Mouse (Mus musculus) spleen, adult 2 months (tissue): ENCODE measurements around the gene Plcl1. TPM values are rescaled to one million over a fixed set of nuclear protein-coding genes. Genes with fewer than 3 reads are reported as not detected.

Experiments
- DNase-seq, 2 experiments: peaks; one replicate each; pipeline versions ENCODE4 v3.0.0 to v3.0.0-alpha.2; 2012 to 2021; ENCODE audit warnings: low spot score in 2 of 2, low read depth in 1 of 2
- H3K27ac ChIP-seq: fragments of 200-500 bp; 2 replicates; pipeline ENCODE4 v1.5.1; 2012; ENCODE audit warnings: low read length, inconsistent platforms; ENCODE audit not compliant: insufficient read depth
- H3K27me3 ChIP-seq: fragments of 200-500 bp; 2 replicates; pipeline ENCODE4 v1.6.1; 2012; ENCODE audit warnings: mild to moderate bottlenecking, moderate library complexity, low read length, inconsistent platforms; ENCODE audit not compliant: control insufficient read depth, insufficient read depth
- H3K36me3 ChIP-seq: fragments of 200-500 bp; 2 replicates; pipeline ENCODE4 v1.6.1; 2012; ENCODE audit warnings: mild to moderate bottlenecking, low read length, inconsistent platforms; ENCODE audit not compliant: control insufficient read depth, insufficient read depth
- H3K4me1 ChIP-seq: fragments of 200-500 bp; 2 replicates; pipeline ENCODE4 v1.6.1; 2011; ENCODE audit warnings: inconsistent platforms; ENCODE audit not compliant: control insufficient read depth, insufficient read depth, insufficient read length
- H3K4me3 ChIP-seq: fragments of 200-500 bp; 2 replicates; pipeline ENCODE4 v1.5.1; 2011; ENCODE audit warnings: mild to moderate bottlenecking, inconsistent platforms; ENCODE audit not compliant: insufficient read depth, insufficient read length; ENCODE audit errors: extremely low read depth
- CTCF ChIP-seq: fragments of 200-500 bp; IDR thresholded peaks from 2 replicates; pipeline ENCODE4 v1.5.1; 2011; ENCODE audit warnings: mild to moderate bottlenecking, inconsistent platforms; ENCODE audit not compliant: insufficient read depth, insufficient read length, insufficient replicate concordance; ENCODE audit errors: extremely low read depth
- POLR2A ChIP-seq: fragments of 200-500 bp; IDR thresholded peaks from 2 replicates; pipeline ENCODE4 v1.6.1; 2011; ENCODE audit warnings: low read depth, low read length, inconsistent platforms
- WGBS: fragments of 180-500 bp; shearing (Covaris S2); methylation state at CpG from one replicate; pipeline ENCODE4 v1.1.7; 2018; 5-methylcytosine and 5-hydroxymethylcytosine counted together
- polyA plus RNA-seq: library from polyadenylated mRNA; depleted of rRNA; stranded (reverse); fragments of >200 nt; gene quantifications from 2 replicates; pipeline ENCODE4 v1.2.3, GENCODE M21; 2012

Plcl1 gene
- polyA plus RNA-seq, 1 experiment: 0.49 TPM

DNA sequence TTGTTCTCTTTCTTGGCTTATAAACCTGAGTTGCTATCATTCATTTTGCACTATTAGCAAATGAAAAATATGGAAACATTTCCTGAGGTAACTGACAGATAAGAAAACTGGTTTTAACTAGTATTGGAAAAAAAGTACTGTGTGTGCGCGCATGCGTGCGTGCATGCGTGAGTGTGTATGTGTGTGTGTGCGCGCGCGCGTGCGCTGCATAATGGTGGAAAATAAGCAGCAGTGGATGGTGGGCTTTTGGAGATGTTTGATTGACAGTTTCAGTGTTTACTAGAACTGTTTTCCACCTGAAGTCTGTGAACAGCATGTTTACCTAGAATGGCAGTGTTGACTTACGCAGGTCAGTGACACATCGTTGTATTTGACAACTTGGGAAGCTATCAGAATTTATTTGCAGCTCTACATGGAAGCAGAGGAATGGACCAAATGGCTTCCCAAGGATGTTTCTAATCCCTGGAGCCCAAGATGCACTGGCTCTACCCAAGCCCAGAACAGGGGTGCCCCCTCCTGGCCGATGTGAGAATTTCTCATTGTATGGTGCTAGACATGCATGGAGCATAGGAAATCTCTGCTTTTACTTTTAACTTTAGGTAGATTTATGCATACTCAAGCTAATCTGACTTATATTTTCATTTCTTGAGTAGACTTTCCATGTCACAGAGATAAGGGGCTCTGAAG lies 330.5 kb downstream of the Plcl1 start:
- TF ChIP-seq POLR2A: no peak
- peak; percentile 59; the same call in 1 of the 2 replicates for TF ChIP-seq CTCF
- H3K36me3 ChIP-seq: no peaks in the 10 kb centered on the region

DNA sequence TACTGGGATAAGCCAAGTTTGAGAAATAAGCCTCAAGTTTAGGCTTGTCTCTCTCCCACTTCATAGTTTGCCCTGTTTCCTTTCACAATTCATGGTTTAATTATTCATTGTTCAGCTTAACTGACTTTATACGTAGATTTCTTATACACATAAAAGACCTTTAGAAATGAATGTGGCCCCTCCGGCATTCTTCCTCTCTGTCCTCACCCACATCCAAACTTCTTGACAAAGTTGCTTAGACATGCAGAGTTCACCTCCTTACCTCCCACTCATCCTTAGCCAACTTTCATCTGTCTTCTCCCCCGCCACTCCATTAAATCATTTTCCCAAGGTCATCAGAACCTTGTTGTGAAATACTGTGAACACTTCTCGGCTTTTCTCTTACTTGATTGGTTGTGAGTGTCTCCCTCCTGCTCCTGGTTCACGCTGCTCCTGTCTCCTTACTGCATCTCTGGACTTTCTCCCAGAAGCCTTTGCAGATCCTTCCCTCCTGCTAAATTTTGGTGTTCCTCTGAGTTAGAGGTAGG lies 331.1 kb downstream of the Plcl1 start:
- no peak for DNase-seq
- no peak for TF ChIP-seq CTCF
- no peak for TF ChIP-seq POLR2A
- no peaks in the 10 kb centered on the region for H3K27me3 ChIP-seq
- WGBS: 83% methylated on average over 5 of the region's 5 CpGs
- H3K27ac ChIP-seq: no peak overlapping the region
- peaks cover 11% of the 10 kb centered on the region for H3K4me1 ChIP-seq
- no peak overlapping the region for H3K4me3 ChIP-seq
- H3K36me3 ChIP-seq: no peaks in the 10 kb centered on the region

More for the DNA sequence above, 330.5 kb downstream of the Plcl1 start:
- no peak overlapping the region for H3K4me3 ChIP-seq
- peaks cover 11% of the 10 kb centered on the region for H3K4me1 ChIP-seq
- DNase-seq: peak; percentile 1 to 55
- no peaks in the 10 kb centered on the region for H3K27me3 ChIP-seq
- 89% methylated on average over 14 of the region's 14 CpGs for WGBS
- no peak overlapping the region for H3K27ac ChIP-seq

DNA sequence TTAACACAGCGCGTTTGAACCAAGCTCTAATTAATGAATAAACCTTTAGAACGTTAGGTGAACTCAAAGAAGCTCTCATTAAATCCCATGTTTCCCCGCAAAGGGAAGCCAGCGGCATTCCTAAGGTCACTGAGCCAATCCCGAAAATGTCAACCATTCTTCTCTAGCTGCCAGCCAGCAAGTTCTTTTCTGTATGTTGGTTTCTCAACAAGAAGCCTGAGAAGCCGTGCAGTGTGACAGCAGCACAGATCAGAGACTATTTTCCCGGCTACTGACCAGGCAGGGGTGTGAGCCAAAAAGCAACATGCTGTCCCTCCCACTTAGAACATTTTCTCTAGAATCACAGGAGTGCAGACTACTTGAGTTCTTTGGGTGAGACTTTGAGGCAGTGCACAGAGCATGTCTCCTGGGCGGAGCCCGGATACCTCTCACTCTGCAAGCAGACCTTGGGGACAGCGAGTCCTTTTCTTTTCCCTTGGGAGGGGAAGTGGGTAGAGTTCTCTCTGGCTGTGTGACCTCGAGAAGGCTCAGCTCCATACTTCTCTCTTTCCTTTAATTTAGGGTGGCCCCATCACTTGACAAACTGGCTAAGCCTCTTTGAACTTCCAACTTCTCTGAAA lies 333.1 kb downstream of the Plcl1 start:
- DNase-seq: peak; percentile 44 to 60

DNA sequence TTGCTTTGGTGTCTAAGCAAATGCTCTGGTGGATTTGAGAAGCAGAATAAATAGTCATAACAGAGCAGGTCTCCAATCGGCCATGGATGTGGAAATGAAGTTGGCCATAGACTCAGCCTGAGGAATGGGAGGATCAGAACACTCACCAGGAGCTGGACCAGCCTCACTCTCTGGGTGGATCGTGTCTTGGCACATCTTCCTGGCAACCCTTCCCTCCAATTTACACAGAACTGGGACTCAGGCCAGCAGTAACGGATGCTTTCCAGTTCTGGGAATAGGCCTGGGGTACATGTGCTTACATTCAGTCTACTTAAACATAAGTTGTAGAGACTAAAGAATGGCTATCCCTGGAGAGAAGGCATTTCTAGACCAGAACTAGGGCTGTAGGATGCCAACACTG lies 336.2 kb downstream of the Plcl1 start:
- H3K4me1 ChIP-seq: peaks cover 7% of the 10 kb centered on the region
- no peak overlapping the region for H3K4me3 ChIP-seq
- H3K27ac ChIP-seq: no peak overlapping the region
- no peak for DNase-seq
- H3K27me3 ChIP-seq: no peaks in the 10 kb centered on the region
- no peaks in the 10 kb centered on the region for H3K36me3 ChIP-seq
- TF ChIP-seq CTCF: no peak
- TF ChIP-seq POLR2A: no peak
- 84% methylated on average over 3 of the region's 3 CpGs for WGBS

More for the DNA sequence above, 333.1 kb downstream of the Plcl1 start:
- Histone ChIP-seq H3K4me3 (no peak overlapping the region), H3K27me3 (no peaks in the 10 kb centered on the region), H3K36me3 (no peaks in the 10 kb centered on the region), H3K27ac (peak overlapping the region; percentile 13; the same call in 1 of the 2 replicates), H3K4me1 (peaks cover 7% of the 10 kb centered on the region)
- TF ChIP-seq CTCF (no peak), POLR2A (no peak)
- 54% methylated on average over 12 of the region's 12 CpGs for WGBS

DNA sequence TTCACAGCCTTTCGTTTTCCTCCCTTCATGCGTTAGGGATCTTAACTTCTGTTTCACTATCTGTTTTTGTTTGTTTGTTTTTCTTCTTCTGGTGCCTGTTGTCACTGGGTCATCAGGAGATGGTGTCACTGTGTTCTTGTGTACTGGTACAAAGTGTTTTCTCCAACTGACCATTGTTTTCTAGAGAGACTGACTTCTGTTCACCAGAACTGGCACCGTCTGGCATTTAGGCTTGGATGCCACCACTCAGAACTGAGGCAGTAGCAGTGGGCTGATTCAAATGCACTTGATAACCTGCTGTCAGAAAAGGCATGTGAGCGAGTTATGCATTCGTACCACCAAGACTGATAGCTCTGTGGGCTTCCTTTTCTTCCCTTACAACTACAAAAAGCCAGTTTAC lies 342.8 kb downstream of the Plcl1 start:
- DNase-seq: no peak
- Histone ChIP-seq H3K27me3 (no peaks in the 10 kb centered on the region), H3K36me3 (no peaks in the 10 kb centered on the region), H3K27ac (no peak overlapping the region), H3K4me3 (no peak overlapping the region), H3K4me1 (no peaks in the 10 kb centered on the region)
- TF ChIP-seq POLR2A: no peak
- TF ChIP-seq CTCF: no peak
- 86% methylated on average over 5 of the region's 5 CpGs for WGBS

DNA sequence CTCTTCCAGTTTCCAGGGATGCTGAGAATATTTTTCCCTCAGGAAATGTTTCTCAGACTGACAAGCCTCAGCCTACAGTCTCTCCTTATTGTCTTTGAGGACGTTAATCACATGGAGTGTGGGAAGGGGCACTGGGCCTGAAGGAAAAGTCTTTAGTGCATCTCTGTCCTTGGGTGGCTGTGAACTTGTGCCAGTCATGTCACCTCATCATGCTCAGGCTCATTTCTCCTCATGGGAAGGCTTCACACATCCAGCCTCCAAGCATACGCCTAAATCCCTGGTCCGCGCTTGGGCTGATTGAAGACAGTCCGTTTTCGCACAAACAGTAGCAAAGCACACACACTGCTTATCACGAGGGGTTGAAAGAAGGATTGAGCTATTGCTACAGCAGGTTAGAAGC lies 344.0 kb downstream of the Plcl1 start:
- DNase-seq: no peak
- Histone ChIP-seq H3K4me3 (no peak overlapping the region), H3K27me3 (no peaks in the 10 kb centered on the region), H3K27ac (no peak overlapping the region), H3K36me3 (no peaks in the 10 kb centered on the region), H3K4me1 (no peaks in the 10 kb centered on the region)
- WGBS: 95% methylated on average over 7 of the region's 7 CpGs
- no peak for TF ChIP-seq POLR2A
- TF ChIP-seq CTCF: no peak

DNA sequence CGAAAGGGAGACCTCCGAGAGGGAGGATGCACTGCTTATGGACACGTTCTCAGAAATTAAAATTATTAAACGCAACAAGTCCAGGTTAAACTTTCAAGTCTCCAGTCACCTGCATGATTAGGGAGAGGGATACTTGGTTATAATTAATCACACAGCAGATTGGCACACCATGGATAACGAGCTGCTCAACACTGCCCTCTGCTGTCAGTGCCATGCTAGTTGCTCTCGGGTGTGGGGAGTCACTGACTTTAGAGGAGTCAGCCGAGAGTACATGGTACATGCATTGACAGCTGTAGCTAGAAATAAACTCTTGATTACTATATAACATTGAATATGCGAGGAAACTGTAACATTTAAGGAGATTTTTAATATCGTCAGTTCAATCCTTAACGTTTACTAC lies 350.0 kb downstream of the Plcl1 start:
- no peak overlapping the region for H3K27ac ChIP-seq
- H3K27me3 ChIP-seq: no peaks in the 10 kb centered on the region
- TF ChIP-seq POLR2A (no peak), CTCF (peak; percentile 80; the same call in 1 of the 2 replicates)
- no peak overlapping the region for H3K4me3 ChIP-seq
- no peaks in the 10 kb centered on the region for H3K4me1 ChIP-seq
- DNase-seq: peak; percentile 8 to 54
- no peaks in the 10 kb centered on the region for H3K36me3 ChIP-seq
- 77% methylated on average over 10 of the region's 10 CpGs for WGBS
